Mouse (Mus musculus) MEL (cell line): Measurements from ENCODE around the gene Fam102a.

Experiments
- CHD2 ChIP-seq: IDR thresholded peaks from 2 replicates; pipeline ENCODE4 v1.6.1; 2011; ENCODE audit warnings: low read length, improper control_type of control experiment
- CTCF ChIP-seq, 3 experiments: IDR thresholded peaks in 2 of 3; conservative IDR thresholded peaks in 1 of 3; 2 replicates each; pipeline ENCODE4 v1.5.1; 2011 to 2012; ENCODE audit warnings: low read length in 3 of 3, low read depth in 2 of 3, mild to moderate bottlenecking in 2 of 3, improper control_type of control experiment in 1 of 3, inconsistent platforms in 1 of 3, mixed read lengths in 1 of 3, moderate library complexity in 1 of 3; ENCODE audit not compliant: control insufficient read depth in 1 of 3, insufficient read depth in 1 of 3, poor library complexity in 1 of 3, severe bottlenecking in 1 of 3
- EP300 ChIP-seq, 2 experiments: IDR thresholded peaks; 2 replicates each; pipeline ENCODE4 v1.6.1; 2011; ENCODE audit warnings: improper control_type of control experiment in 2 of 2, low read length in 2 of 2, low read depth in 1 of 2, mild to moderate bottlenecking in 1 of 2
- GATA1 ChIP-seq: IDR thresholded peaks from 2 replicates; pipeline ENCODE4 v1.6.1; 2011; ENCODE audit warnings: low read depth, low read length, improper control_type of control experiment
- MAFK ChIP-seq: IDR thresholded peaks from 2 replicates; pipeline ENCODE4 v1.6.1; 2011; ENCODE audit warnings: low read depth, mild to moderate bottlenecking, low read length, improper control_type of control experiment, borderline replicate concordance
- NRF1 ChIP-seq: IDR thresholded peaks from 2 replicates; pipeline ENCODE4 v1.6.1; 2014; ENCODE audit warnings: low read depth, mild to moderate bottlenecking, inconsistent platforms, low read length, improper control_type of control experiment, moderate library complexity; ENCODE audit not compliant: poor library complexity, insufficient read depth, severe bottlenecking
- POLR2A ChIP-seq, 2 experiments: IDR thresholded peaks; 2 replicates each; pipeline ENCODE4 v1.6.1; 2011 to 2012; ENCODE audit warnings: low read length in 2 of 2, mild to moderate bottlenecking in 2 of 2, control low read depth in 1 of 2, improper control_type of control experiment in 1 of 2, low read depth in 1 of 2, moderate library complexity in 1 of 2; ENCODE audit not compliant: control insufficient read depth in 1 of 2, insufficient read depth in 1 of 2, poor library complexity in 1 of 2
- SIN3A ChIP-seq: IDR thresholded peaks from 2 replicates; pipeline ENCODE4 v1.6.1; 2012; ENCODE audit warnings: low read length, improper control_type of control experiment, inconsistent platforms
- TBP ChIP-seq: IDR thresholded peaks from 2 replicates; pipeline ENCODE4 v1.8.0; 2011; ENCODE audit warnings: low read depth, low read length, improper control_type of control experiment
- TCF12 ChIP-seq: IDR thresholded peaks from 2 replicates; pipeline ENCODE4 v1.6.1; 2014; ENCODE audit warnings: low read depth, mild to moderate bottlenecking, inconsistent platforms, low read length, improper control_type of control experiment, moderate library complexity
- USF2 ChIP-seq, 2 experiments: IDR thresholded peaks; 2 replicates each; pipeline ENCODE4 v1.6.1; 2011 to 2012; ENCODE audit warnings: improper control_type of control experiment in 2 of 2, low read length in 2 of 2, borderline replicate concordance in 1 of 2, inconsistent platforms in 1 of 2, low read depth in 1 of 2, mild to moderate bottlenecking in 1 of 2; ENCODE audit not compliant: insufficient read depth in 1 of 2
- ZC3H11A ChIP-seq: IDR thresholded peaks from 2 replicates; pipeline ENCODE4 v1.6.1; 2012; ENCODE audit warnings: low read depth, mild to moderate bottlenecking, inconsistent platforms, low read length, improper control_type of control experiment

DNA sequence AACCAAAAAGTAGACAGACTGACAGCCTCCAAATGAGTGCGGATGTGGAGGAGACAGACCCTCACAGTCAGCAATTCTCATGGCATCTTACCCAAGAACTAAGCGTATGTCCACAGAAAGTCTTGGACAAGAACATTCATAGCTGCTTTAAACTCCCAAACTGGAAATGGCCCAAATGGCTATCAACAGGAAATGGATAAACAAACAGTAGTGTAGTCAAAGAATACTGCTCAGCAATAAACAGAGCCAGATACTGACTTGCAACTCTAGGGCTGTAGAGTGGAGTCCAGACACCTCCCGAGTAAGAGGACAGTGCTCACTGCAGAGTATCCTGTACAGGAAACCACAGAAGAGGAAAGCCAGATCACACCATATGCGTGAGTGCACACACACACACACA lies 35.8 kb upstream of the Fam102a start:
- no peak for TF ChIP-seq SIN3A
- TF ChIP-seq EP300 (IDR thresholded peaks at IDR 0.05; ENCODE audit: low read depth in 1 of 2, low read length in 2 of 2): no peak
- TF ChIP-seq CHD2: no peak
- no peak for TF ChIP-seq ZC3H11A
- TF ChIP-seq NRF1: no peak
- TF ChIP-seq CTCF (IDR thresholded peaks at IDR 0.05 in 2 of 3, conservative IDR thresholded peaks at IDR 0.05 in 1 of 3; ENCODE audit: control insufficient read depth in 1 of 3, insufficient read depth in 1 of 3, low read depth in 2 of 3, low read length in 3 of 3, poor library complexity in 1 of 3, severe bottlenecking in 1 of 3): no peak
- no peak for TF ChIP-seq POLR2A (IDR thresholded peaks at IDR 0.05; ENCODE audit: control insufficient read depth in 1 of 2, insufficient read depth in 1 of 2, low read depth in 1 of 2, low read length in 2 of 2, poor library complexity in 1 of 2)
- TF ChIP-seq USF2 (IDR thresholded peaks at IDR 0.05; ENCODE audit: borderline replicate concordance in 1 of 2, insufficient read depth in 1 of 2, low read depth in 1 of 2, low read length in 2 of 2): no peak
- no peak for TF ChIP-seq GATA1
- TF ChIP-seq TCF12: no peak
- no peak for TF ChIP-seq TBP
- no peak for TF ChIP-seq MAFK
